Mouse (Mus musculus): Measurements from ENCODE around the gene Xrcc4.

Gene Xrcc4

GRCm38 (mm10) chr13:89739696-89740242 lies 349.6 kb downstream of the Xrcc4 start:
- DNase-seq (ENCODE audit: low read depth, low spot score), result no peak

- peak; percentile 88 for DNase-seq (ENCODE audit: low read depth, low spot score)
Measured at GRCm38 (mm10) chr13:89738776-89739695, 350.4 kb downstream of the Xrcc4 start.

DNA sequence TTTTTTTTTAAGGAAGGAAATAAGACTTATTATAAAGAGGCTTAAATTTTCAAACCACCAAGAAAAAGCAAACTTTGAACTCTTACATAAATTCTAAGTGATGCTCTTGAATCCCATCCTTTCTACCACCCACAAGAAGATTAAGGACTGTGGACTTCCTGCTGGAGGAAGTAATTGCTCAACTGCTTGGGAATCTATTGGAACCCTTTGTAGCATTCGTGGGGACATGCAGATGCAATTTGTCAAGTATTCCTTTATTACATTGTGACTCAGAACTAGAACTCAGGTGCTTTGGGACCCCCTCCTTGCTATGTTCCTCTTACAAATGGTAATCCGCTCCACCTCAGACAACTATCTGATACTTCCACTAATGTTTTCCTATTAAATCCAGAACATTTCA lies 351.1 kb downstream of the Xrcc4 start:
- DNase-seq (ENCODE audit: low read depth, low spot score), result no peak

GRCm38 (mm10) chr13:89735111-89735510 lies 354.3 kb downstream of the Xrcc4 start:
- DNase-seq (ENCODE audit: low read depth, low spot score), result no peak

DNA sequence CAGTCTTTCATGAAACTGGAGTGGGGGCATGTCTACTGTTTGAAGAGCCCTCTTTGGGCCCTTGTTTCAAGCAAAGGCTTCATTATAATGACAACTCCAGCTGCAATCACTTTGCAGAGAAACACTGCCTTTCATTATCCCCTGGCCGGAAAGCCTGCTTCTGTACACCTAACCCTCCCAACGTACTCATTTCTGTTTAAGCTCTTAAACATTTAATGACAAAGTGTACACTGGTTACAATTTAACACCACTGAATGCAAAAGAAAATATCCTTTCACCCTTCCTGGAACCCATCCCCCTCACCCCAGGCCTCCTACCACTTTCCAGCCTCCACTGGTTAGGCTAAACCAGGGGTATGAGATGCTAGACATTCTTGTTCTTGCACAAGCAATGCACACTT lies 362.9 kb downstream of the Xrcc4 start:
- peak; percentile 17 for DNase-seq (ENCODE audit: low read depth, low spot score)
